16 mouse cellular contexts compared by ENCODE assay signal in the genomic region with DNA sequence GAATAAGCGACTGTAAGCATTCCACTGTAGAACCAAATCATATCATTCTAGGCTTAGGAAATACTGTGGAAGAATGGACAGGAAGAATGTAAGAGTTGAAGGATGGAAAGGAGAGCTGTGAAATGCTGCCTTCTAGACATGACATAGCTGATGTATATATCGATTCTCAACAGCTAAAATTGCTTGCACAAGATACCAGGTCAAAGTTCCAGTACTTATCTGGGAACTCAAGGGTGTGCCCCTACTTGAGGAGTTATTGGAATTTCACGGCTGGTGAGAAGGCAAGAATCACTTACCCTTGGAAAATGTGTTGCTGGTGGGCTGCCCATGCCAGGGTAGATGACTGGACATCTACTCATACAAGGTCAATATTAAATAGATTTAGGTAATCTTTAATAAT.
"Had no signal": no experiment of that assay in that cellular context is flagged by ENCODE, and none has a peak within 500 bp of the region (broad histone marks: within the 10 kb centered on the region; RNA-seq: fewer than 3 reads in every experiment).

No protein-coding gene starts in this region.

- H3K27ac ChIP-seq: neural tube, embryonic 13.5 days; neural tube, embryonic 15.5 days; stomach, embryonic 15.5 days; stomach, postnatal 0 days had no signal

- H3K36me3 ChIP-seq: neural tube, embryonic 13.5 days; neural tube, embryonic 15.5 days; stomach, embryonic 15.5 days had no signal

- H3K4me2 ChIP-seq: neural tube, embryonic 13.5 days; neural tube, embryonic 15.5 days; stomach, embryonic 15.5 days had no signal

- H3K4me3 ChIP-seq: neural tube, embryonic 13.5 days; neural tube, embryonic 15.5 days; stomach, embryonic 15.5 days had no signal

- H3K9me3 ChIP-seq: neural tube, embryonic 13.5 days; neural tube, embryonic 15.5 days; stomach, embryonic 15.5 days had no signal

- H3K4me1 ChIP-seq: neural tube, embryonic 13.5 days; neural tube, embryonic 15.5 days; stomach, embryonic 15.5 days had no signal

- H3K27me3 ChIP-seq: neural tube, embryonic 13.5 days; neural tube, embryonic 15.5 days; stomach, embryonic 15.5 days had no signal

- H3K9ac ChIP-seq: neural tube, embryonic 13.5 days; neural tube, embryonic 15.5 days; stomach, embryonic 15.5 days had no signal

- DNase-seq: retina, postnatal 1 day; right cerebral cortex, adult 18-20 months; right cerebral cortex, postnatal 14 days; right cerebral cortex, postnatal 25 days; right cerebral cortex, postnatal 4 days; spleen, adult 18-20 months; thymus, adult 18-20 months; thymus, adult 2 months; thymus, postnatal 14 days; thymus, postnatal 25 days; thymus, postnatal 36 days; thymus, postnatal 4 days had no signal
